Mouse (Mus musculus) right cerebral cortex, postnatal 14 days (tissue): Measurements from ENCODE around the gene Gfod1.

Experiments used
- DNase-seq: peaks from one replicate; pipeline ENCODE4 v3.0.0; 2022

The Gfod1 gene

DNA sequence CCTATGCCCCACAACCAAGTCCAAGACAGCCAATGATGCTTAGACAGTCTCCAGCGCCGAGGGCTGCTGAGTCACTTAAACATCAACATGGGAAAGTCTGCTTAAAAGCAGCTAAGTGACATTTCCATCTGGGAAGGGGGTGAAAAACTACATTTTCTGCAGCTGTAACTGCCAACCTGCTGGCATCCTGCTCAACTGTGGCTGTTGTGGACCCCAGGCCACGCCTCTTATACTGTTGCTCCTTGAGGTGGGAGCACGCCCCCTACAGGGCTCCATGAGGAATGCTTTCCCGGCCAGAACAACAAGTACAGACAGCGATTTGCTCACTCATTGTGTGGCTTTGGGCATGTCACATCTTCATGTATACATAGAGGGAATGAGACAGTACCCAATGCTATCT lies 106.8 kb downstream of the Gfod1 start:
- DNase-seq = peak; percentile 19

DNA sequence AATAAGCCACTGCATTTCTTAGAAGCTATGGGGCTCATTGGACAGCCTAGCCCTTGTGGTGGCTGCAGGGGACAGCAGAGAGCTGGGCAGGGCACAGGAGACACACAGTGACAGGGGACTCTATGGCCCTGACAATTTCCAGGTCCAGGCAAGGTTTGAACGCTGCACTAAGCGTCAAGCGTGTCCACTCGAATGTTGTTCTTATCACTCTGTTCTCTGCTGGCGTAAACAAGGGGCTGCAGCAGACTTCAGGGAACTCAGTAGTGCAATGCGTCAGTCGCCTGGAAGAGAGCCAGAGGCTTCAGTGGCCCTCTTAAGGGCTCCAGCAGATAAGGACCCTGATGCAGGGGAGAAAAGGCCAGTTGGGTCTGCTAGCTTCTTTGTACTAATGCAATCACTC lies 108.0 kb downstream of the Gfod1 start:
- no peak for DNase-seq

DNA sequence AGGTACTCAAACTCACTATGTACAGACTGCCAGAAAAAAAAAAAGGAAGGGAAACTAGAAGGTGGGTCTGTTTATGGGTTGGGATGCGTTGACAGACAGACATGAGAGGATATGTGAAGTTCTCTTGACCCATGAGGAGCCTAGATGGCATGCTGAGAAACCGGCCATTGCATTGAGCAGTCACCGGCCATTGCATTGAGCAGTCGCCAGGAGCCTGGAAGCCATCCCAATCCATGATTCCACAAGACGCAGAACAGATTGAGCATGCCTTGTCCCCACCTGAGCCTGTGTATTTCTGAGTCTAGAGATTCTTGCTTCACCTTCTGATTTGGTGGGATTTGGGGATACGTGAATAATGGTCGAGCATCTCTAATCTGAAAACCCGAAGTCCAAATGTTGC lies 110.0 kb downstream of the Gfod1 start:
- DNase-seq = no peak

DNA sequence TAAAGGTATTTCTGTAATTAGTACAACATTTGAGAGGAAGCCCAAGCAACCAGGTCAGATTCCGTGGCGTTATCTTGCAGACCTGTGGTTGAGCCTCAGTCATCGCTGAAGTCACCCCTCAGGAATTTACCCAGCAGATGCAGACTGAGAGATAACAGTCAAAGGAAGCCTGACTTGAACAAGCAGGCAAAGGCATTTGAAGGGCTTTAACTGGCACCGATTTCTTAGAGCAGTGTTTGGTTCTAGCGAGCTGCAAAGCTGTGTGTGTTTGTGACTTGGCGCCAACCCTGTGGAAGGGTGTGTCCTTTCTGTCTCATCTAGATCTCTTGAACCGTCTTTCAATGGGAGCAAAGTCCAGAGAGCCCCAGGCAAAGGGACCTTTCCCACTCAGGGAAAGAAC lies 110.7 kb downstream of the Gfod1 start:
- no peak for DNase-seq

DNA sequence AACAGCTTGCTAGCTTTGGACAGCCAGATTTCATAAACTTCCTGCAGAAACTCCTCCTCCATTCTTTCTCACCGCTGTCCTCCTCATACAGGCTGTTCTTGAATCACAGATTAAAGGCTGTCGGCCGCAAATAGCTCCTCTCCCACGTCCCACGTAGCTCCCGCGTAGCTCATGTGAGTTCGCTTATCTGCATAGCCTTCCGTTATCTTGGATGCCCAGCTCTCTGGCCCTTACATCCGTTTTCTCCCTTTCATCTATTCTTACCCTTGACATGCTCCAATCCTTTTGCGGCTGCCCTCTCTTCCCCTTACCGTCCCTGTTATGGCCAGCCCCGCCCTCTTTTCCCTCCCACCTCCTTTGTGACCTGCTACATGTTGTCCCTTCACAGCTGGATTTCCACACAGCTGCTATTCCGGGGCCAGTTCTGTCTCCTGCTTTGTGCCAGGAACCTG lies 112.2 kb downstream of the Gfod1 start:
- DNase-seq = peak; percentile 44

DNA sequence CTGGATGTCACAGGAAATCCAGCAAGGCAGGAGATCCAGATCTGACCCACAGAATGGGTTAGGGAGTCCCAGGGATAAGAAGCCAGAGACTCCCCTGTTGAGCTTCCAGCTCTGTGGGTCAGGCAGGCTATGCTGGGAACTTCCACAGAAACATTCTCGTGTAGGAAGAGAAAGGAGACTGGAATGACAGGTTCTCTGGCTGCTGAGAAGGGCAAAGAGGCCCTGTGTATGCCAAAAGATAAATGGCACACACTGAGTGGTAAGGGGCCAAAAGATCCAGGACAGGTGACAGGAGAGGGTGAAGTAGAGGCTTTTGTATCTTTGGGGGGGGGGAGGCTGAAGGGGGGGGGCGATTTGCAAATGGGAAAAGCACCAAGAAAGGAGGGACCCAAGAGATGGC lies 112.7 kb downstream of the Gfod1 start:
- no peak for DNase-seq

DNA sequence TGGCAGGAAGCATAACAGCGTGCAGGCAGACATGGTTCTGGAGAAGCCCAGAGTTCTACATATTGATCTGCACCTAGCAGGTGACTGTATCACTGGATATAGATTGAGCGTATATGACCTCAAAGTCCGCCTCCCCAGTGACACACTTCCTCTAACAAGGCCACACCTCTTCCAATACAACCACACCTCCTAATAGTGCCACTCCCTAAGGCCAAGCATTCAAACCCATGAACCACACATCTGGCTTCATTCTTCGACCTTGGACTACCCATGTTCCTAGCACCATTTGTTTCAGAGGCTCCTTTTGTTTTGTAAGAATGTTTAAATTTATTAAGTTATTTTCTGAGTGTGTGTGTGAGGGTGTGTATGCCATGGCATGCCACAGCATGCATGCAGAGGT lies 116.2 kb downstream of the Gfod1 start:
- DNase-seq = no peak

DNA sequence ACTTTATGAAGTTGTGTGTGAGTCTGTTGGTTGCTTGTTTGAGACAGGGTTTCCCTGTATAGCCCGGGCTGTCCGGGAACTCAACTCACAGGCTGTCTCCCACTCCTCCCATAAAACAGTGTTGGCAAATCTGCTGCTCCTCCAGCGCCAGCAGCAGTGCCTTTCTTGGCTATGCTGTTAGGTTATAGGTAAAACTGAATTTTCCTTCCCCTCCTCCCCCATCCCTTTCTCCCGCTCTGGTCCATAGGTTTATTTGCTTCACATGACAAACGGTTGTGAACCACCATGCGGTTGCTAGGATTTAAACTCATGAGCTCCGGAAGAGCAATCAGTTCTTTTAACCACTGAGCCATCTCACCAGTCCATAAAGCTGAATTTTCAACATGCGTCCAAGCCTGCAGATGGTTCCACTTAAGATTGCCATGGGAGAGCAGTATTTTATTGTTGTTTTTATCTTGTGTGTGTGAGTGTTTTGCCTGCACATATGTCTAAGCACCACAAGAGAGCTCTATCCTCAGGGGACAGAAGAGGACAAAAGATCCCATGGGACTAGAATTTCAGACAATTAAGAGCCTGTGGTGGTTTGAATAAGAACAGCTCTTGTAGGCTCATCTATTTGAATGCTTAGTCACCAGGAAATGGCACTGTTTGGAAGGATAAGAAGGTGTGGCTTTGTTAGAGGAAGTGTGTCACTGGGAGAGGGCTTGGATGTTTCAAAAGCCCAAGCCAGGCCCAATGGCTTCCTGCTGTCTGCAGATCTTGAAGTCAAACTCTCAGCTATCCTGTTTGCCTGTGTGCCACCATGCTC lies 120.5 kb downstream of the Gfod1 start:
- DNase-seq = no peak

DNA sequence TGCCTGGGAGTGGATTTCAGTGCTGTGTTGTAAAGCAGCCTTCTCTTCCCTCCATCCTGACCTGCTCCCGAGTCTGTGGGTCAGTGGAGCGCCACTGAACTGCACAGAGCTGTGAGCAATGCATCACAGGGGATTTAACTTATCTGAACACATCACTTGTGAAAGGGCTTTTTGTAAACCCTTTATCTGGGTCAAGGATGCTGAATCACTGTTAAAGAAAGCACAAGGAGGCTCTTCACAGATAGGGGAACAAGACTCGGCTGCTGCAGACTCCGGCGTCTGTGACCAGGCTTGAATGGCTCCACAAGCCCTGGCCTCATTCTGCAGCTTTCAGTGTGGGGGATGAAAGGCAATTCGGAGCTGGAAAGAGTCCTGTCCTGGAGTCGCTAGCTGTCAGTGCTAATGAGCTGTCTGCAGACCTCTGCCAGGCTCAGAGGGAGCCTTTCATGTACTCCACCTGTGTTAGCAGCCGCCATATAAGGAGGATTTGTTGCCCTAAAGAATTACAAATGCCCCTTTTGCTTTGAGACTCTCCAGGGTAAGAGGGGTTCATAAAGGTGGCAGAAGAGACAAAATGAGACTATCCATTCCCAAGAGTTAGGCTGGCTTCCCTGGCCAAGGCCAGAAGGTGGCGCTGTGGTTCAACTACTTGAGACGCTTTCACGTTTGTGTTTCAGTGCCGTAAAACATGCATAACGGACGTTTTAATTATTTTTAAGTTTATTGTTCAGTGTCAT lies 121.3 kb downstream of the Gfod1 start:
- DNase-seq = peak; percentile 90

DNA sequence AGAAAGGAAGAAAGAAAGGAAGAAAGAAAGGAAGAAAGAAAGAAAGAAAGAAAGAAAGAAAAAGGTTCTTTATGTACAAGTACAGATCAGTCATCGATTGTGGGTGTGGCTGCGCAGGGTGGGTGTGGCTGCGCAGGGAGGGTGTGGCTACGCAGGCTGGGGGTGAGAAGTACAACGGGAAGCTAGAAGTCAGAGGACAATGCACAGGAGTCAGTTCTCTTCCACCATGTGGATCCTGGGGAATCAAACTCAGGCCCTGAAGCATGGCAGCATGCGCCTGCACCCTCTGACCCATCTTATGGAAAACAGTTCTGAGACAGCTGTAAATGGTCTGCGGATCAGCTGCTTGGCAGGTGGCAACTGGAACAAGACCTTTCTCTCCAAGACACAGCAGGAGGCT lies 122.9 kb downstream of the Gfod1 start:
- no peak for DNase-seq

DNA sequence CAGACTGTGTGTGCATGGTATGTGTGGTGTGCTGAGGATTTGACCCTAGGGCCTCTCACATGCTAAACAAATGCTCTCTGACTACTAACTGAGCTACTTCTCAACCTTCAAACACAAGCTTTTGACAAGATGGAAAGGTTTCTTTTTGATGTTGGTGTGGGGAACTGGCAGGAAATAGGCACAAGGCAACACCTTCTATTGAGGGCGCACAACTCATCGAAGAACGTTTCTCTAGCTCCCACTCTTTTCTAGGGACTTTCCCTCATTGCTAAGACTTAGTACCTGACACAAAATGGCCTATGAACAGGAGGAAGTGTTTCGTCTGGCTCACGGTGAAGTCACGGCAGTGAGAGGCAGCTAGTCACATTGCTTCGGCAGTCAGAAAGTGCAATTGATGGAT lies 126.7 kb downstream of the Gfod1 start:
- no peak for DNase-seq

DNA sequence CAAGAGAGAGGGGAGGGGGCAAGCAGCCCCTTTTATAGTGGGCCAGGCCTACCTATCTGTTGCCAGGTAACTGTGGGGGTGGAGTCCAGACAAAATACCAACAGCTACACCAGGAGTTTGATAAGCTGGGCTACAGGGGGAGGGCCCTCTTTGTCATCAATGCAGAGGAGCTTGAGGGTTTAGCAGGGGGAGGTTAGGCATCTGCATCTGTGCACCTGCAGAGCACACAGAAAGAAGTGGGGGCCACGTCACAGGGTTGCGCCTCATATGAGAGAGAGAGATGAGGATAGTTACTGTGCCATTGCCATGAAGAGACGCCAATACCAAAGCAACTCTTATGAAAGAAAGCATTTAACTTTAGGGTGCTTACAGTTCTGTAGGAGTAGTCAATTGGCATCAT lies 127.3 kb downstream of the Gfod1 start:
- no peak for DNase-seq

DNA sequence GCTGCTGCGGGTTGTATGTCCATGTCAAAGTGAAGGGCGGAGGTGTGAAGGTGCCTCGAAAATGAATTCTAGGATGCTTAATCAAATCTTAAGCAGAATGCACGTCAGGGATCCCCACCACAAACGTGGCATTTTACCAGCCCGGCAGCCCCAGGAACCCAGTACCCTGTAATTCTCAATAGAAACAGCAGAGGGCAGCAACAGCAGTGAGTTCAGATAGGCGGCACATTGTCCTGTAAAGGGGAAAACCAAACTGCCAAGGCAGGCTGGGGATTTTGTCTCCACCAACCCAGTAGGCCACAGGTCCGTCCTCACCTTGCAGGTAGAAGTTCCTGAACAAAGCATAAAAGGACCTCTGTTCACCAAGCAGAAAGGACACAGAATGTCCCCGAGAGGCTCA lies 130.7 kb downstream of the Gfod1 start:
- DNase-seq = peak; percentile 73

DNA sequence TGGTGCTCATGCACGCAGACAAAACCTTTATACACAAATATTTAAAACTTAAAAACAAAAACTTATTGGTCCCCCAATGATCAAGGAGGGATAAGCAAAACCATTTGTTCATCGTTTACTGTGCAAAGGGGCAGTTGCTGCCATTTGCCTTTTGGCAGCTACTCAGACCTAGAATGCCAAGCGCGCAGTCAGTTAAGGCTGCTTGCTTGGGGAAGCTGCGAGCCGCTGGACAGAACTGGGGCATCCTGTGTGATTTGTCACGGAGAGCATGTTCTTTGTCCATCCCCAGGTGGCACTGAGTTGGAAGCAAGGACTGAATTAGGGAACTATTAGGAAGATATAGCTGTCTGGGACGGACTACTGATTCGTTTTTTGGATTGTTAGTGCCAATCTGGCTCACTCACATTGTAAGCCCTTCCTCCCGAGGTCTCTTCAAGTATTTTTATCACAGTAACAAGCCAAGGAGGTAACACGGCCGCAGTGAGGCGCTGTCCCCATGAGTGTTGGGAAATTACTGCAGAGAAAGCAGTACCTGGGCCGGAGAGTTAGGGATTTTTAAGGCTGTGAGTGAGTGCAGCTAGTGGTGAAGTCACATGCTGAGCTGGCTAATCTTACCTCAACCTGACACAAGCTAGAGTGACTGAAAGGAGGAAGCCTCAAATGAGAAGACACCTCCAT lies 131.8 kb downstream of the Gfod1 start:
- DNase-seq = peak; percentile 52

DNA sequence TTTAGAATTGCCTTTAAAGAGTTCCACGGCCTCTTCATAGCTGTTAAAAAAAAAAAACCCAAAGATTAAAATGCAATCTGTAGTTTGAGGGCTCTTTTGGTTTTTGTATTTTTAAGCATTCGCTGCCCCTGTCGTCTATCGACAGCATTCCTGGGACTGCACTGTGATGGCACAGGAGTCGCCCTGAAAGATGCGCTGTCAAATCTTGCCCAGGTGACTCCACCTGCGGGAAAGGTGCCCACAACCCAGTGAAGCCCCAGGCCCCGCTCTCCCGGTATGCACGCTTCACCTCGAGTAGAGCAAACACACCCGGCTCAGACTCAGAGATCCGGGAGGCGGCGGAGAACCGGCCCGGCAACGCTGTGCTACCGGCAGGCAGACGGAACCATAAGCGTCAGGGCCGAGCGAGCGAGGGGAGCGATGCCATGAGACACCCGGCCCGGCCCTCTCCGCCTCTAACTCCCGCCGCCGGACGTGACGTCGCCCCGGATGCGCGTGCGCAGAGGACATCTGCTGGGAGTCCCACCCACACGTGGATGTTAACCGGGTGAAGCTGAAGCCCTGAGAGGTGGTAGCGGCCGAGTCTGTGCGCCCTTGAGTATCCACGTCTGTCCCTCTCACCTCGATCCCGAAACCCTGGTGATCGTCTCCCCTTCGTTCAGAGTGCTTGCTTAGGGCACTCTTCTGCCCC lies 132.8 kb downstream of the Gfod1 start, which contains the start of gene Tbc1d7:
Gene Tbc1d7 (minus strand): TSS at position 482 of the 691 bp plus-strand sequence.
- DNase-seq = peak; percentile 99

DNA sequence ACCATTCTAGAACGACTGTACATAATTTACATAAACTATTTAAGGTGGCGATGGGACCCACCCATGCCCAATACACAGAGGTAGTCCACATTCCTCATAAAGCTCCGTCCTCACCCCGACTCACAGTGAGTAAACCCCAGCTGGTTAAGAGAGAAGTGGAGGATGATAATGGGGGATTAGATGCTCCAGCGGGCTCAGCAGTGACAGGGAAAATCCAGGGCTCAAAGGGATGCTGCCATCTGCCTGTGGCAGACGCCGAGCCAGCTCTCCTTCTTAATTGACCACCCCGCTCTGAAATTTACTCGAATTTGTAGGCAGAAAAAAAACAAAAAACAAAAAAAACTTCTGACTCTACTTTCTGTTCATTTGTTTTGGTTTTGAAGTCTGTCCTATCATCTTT lies 136.3 kb downstream of the Gfod1 start:
- no peak for DNase-seq

DNA sequence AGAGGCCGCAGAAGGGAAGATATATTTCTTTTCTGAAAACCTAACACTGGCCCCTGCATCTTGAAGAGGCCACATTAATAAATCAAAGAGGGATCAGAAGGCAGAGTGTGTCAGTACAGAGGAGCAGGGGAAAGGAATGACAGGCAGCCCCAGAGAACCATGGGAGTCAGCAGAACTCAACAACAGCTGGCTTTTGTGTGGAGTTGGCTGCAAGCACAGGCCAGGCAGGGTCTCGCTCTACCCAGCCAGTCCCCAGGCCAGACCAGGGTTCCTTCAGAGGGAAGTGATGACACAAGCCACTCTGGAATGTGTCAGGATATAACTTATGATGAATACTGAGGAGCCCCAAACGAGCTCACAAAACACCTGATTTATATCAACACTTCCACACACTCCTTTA lies 144.5 kb downstream of the Gfod1 start:
- no peak for DNase-seq

DNA sequence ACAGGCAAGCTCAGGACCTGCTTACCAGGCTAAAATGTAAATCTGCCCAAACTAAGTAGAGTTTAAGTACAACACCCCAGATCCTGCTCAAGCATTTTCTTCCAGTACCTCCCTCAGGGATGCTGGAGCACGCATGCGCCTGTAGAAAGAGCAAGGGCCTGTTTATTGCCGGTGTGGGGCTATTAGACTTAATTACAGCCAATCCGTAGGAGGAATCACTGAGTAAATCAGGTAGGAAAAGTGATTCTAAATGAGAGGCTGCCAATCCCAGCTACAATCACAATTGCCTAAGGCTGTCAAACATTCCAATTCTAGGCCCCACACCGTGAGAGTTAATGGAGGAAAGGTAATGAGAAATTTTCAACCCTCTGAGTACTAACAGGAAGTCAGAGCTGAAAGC lies 145.7 kb downstream of the Gfod1 start:
- no peak for DNase-seq

DNA sequence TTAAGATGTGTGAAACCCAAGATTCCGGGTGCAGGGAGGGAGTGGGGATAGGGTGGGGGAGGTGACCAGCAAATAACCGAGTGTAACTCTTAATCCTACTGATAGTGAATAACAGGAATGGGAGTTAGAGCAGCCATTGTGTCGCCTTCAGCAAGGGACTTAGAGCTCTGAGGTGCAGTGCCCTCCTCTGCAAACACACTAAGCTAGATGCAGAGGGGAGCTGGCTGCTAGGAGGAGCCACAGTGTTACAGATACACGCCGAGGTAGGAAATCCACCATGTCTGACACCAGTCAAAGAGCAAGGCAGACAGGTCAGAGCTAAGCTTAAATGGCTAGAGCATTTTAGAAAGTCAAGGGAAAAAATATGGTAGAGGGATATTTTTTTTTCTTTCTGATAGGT lies 146.6 kb downstream of the Gfod1 start:
- DNase-seq = no peak

DNA sequence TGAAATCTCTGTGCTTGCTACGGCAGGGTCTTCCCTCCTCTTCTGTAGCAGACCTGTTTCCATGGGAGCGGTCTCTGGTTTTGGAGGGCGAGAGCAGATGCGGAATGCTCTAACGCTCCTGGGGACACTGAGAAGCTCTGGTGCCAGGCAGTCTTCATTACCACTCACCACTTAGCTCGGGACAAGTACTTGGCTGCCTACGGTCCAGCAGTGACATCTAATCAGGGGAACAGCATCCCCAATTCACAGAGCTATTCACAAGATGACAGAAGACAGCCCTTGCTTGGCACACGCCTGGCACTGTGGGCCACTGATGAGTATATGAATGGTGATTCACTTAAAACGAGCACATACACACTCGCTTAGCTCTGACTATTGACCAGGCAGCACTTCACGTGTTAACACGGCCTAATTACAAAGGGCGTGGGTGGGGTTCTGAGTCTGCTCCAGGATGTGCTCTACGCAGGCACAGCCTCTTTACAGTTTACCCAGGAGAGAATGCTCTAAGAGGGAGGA lies 151.9 kb downstream of the Gfod1 start:
- DNase-seq = no peak

DNA sequence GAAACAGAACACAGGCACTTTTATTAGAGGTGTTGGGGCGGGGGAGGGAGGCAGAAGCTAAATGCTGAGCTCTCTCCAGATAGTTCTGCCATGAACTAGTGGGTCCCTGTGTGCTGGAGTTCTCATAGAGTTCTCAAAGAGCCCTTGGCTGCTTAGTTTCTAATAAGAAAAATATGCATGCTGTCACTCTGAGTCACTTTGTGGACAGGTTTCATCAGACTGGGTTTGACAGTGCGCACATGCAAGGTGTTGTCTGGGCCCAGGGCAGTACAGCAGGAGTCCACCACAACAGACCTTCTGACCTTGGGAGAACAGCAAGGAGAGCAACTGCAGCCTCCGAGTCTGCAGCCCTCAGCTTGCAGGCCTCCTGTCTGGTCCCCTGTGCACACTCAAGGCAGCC lies 154.3 kb downstream of the Gfod1 start:
- DNase-seq = no peak

DNA sequence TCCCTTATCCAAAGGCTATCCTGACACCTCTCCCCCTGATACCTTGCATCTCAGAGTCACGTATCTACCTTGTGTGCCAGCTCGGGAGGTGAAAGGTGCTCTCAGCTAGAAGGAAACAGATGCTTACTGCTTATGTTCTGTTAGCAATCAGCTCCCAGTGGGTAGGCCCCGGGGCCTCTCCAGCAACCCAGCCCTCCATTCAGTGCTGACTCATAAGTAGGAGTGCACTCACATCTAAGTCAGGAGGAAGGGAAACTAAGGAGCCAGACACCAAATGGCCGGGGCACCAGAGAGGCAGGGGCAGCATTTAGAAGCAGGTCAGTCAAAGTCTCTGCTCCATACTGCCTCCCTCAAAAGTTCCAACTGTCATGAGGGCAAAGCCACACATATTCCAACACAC lies 155.3 kb downstream of the Gfod1 start:
- DNase-seq = no peak
